Mouse (Mus musculus): Measurements from ENCODE around the gene Cybc1. TPM values are rescaled to one million over a fixed set of nuclear protein-coding genes. Genes with fewer than 3 reads are reported as not detected.

Gene Cybc1
- 10 to 100 TPM in 1 of 2 experiments, 1 to 10 TPM in 1; 9.3 to 12.6 TPM for total RNA-seq (2021)

GRCm38 (mm10) chr11:121229018-121229439 is at the start of gene Cybc1:
Gene Cybc1 (minus strand): TSS chr11:121229322.
- intact Hi-C loops (cut with DNase I): no loop called here
- DNase-seq: peak; percentile 82 to 83

GRCm38 (mm10) chr11:121278011-121278410 is 48.9 kb upstream of the Cybc1 start:
- intact Hi-C loops (cut with DNase I): no loop called here
- DNase-seq: no peak

- no peak for DNase-seq
- intact Hi-C loops (cut with DNase I): no loop called here
Measured at GRCm38 (mm10) chr11:121277516-121277915, 48.4 kb upstream of the Cybc1 start.

- no peak for DNase-seq
- intact Hi-C loops (cut with DNase I): no loop called here
Measured at GRCm38 (mm10) chr11:121261074-121261473, 32.0 kb upstream of the Cybc1 start.

GRCm38 (mm10) chr11:121260211-121260906 is 31.2 kb upstream of the Cybc1 start:
- peak; percentile 27 to 47 for DNase-seq
- intact Hi-C loops (cut with DNase I): no loop called here

- intact Hi-C loops (cut with DNase I): loop anchor here (1.0 kb wide), 1 partner anchor 22 kb away; the partner anchor contains the start of gene Narf
- peak; percentile 93 to 95 for DNase-seq
Measured at GRCm38 (mm10) chr11:121259160-121260100, 30.3 kb upstream of the Cybc1 start, which contains the start of gene Foxk2. Gene Foxk2 (plus strand): TSS chr11:121259990.

- intact Hi-C loops (cut with DNase I): no loop called here
- no peak for DNase-seq
Measured at GRCm38 (mm10) chr11:121250196-121250595, 21.1 kb upstream of the Cybc1 start.

GRCm38 (mm10) chr11:121239669-121240068 is 10.5 kb upstream of the Cybc1 start:
- intact Hi-C loops (cut with DNase I): loop anchor here (5.0 kb wide), 1 partner anchor 113 kb away; the partner anchor contains the start of gene Wdr45b
- DNase-seq: no peak

- DNase-seq: no peak
- intact Hi-C loops (cut with DNase I): loop anchor here (1.0 to 5.0 kb wide), 2 partner anchors 22 to 115 kb away; partner anchors contain the start of genes Foxk2 and Wdr45b
Measured at GRCm38 (mm10) chr11:121237345-121238128, 8.4 kb upstream of the Cybc1 start.

GRCm38 (mm10) chr11:121236564-121237344 is 7.6 kb upstream of the Cybc1 start, which contains the start of gene Narf:
Gene Narf (plus strand): TSS chr11:121237253.
- intact Hi-C loops (cut with DNase I): loop anchor here (1.0 to 5.0 kb wide), 2 partner anchors 23 to 116 kb away; partner anchors contain the start of genes Foxk2 and Wdr45b
- DNase-seq: peak; percentile 99

- peak; percentile 46 to 55 for DNase-seq
- intact Hi-C loops (cut with DNase I): loop anchor here (5.0 kb wide), 1 partner anchor 117 kb away; the partner anchor contains the start of gene Wdr45b
Measured at GRCm38 (mm10) chr11:121235475-121236238, 6.5 kb upstream of the Cybc1 start.

- DNase-seq: no peak
- intact Hi-C loops (cut with DNase I): no loop called here
Measured at GRCm38 (mm10) chr11:121232706-121233105, 3.6 kb upstream of the Cybc1 start.

GRCm38 (mm10) chr11:121231628-121232291 is 2.6 kb upstream of the Cybc1 start:
- intact Hi-C loops (cut with DNase I): no loop called here
- DNase-seq: peak; percentile 58 to 64

- intact Hi-C loops (cut with DNase I): no loop called here
- no peak for DNase-seq
Measured at GRCm38 (mm10) chr11:121231191-121231590, 2.1 kb upstream of the Cybc1 start.

GRCm38 (mm10) chr11:121228129-121229017 is 749 bp downstream of the Cybc1 start:
- DNase-seq: no peak
- intact Hi-C loops (cut with DNase I): no loop called here

GRCm38 (mm10) chr11:121221321-121222010 is 7.7 kb downstream of the Cybc1 start:
- intact Hi-C loops (cut with DNase I): no loop called here

More at GRCm38 (mm10) chr11:121221321-121222010, 7.7 kb downstream of the Cybc1 start:
- DNase-seq: peak; percentile 57 to 61
